Mouse (Mus musculus) forebrain, embryonic 11.5 days (tissue): Measurements from ENCODE around the gene Rasal3. TPM values are rescaled to one million over a fixed set of nuclear protein-coding genes. Genes with fewer than 3 reads are reported as not detected.

Source experiments
- ATAC-seq: fragments of 200-750 bp; cut with Nextera tagmentation; replicated peaks from 2 replicates; pipeline ENCODE4 v1.8.0; 2017; ENCODE audit warnings: moderate TSS enrichment; ENCODE audit not compliant: low FRiP score
- DNase-seq: peaks from one replicate; pipeline ENCODE4 v3.0.0-alpha.2; 2017; ENCODE audit warnings: low spot score
- H3K27ac ChIP-seq: fragments of 300-500 bp; sonication (generic); 2 replicates; pipeline ENCODE4 v1.5.1; 2014; ENCODE audit warnings: low read depth, low read length
- H3K27me3 ChIP-seq: fragments of 300-500 bp; sonication (generic); 2 replicates; pipeline ENCODE4 v1.6.1; 2014; ENCODE audit warnings: mild to moderate bottlenecking, low read length, mixed read lengths; ENCODE audit not compliant: control insufficient read depth, insufficient read depth
- H3K36me3 ChIP-seq: fragments of 300-500 bp; sonication (generic); 2 replicates; pipeline ENCODE4 v1.6.1; 2014; ENCODE audit warnings: mild to moderate bottlenecking, low read length, moderate library complexity, mixed read lengths; ENCODE audit not compliant: control insufficient read depth, insufficient read depth
- H3K4me1 ChIP-seq: fragments of 300-500 bp; sonication (generic); replicated peaks from 2 replicates; pipeline ENCODE4 v1.6.1; 2014; ENCODE audit warnings: low read length, mixed read lengths; ENCODE audit not compliant: control insufficient read depth, insufficient read depth
- H3K4me2 ChIP-seq: fragments of 300-500 bp; sonication (generic); 2 replicates; pipeline ENCODE4 v1.6.1; 2014; ENCODE audit warnings: low read depth, mild to moderate bottlenecking, low read length, moderate library complexity, mixed read lengths; ENCODE audit not compliant: severe bottlenecking
- H3K4me3 ChIP-seq: fragments of 300-500 bp; sonication (generic); 2 replicates; pipeline ENCODE4 v1.5.1; 2014; ENCODE audit warnings: low read depth, low read length
- H3K9ac ChIP-seq: fragments of 300-500 bp; sonication (generic); 2 replicates; pipeline ENCODE4 v1.6.1; 2014; ENCODE audit warnings: low read length
- H3K9me3 ChIP-seq: fragments of 300-500 bp; sonication (generic); 2 replicates; pipeline ENCODE4 v1.6.1; 2016; ENCODE audit warnings: low read length, mixed read lengths; ENCODE audit not compliant: control insufficient read depth
- WGBS: fragments of 180-500 bp; shearing (Covaris S2); extraction: QIAGEN DNeasy Blood & Tissue Kit; methylation state at CpG from one replicate; pipeline ENCODE4 v1.1.7; 2014; 5-methylcytosine and 5-hydroxymethylcytosine counted together
- polyA plus RNA-seq: library from polyadenylated mRNA; unstranded; fragments of >200 nt; fragmentation: Nextera tagmentation; extraction: Ambion mirVana; gene quantifications from 2 replicates; pipeline ENCODE4 v1.2.1, GENCODE M21; 2014

Gene Rasal3
- polyA plus RNA-seq, result 0.21 and 0.47 TPM in 2 replicates

GRCm38 (mm10) chr17:32403417-32403816 is at the start of gene Rasal3:
Gene Rasal3 (minus strand): TSS chr17:32403583.
- no peak within 1 kb of the TSS for H3K4me2 ChIP-seq
- no peaks in the 10 kb centered on the region for H3K36me3 ChIP-seq
- peaks cover 5% of the 10 kb centered on the region; the same call in 1 of the 2 replicates for H3K27me3 ChIP-seq
- ATAC-seq (no peak), DNase-seq (no peak)
- H3K27ac ChIP-seq, result no peak within 1 kb of the TSS
- H3K9ac ChIP-seq, result no peak within 1 kb of the TSS
- 80% methylated on average over 8 of the region's 8 CpGs for WGBS
- H3K4me1 ChIP-seq, result no peaks in the 10 kb centered on the region
- no peak within 1 kb of the TSS for H3K4me3 ChIP-seq
- no peaks in the 10 kb centered on the region for H3K9me3 ChIP-seq

DNA sequence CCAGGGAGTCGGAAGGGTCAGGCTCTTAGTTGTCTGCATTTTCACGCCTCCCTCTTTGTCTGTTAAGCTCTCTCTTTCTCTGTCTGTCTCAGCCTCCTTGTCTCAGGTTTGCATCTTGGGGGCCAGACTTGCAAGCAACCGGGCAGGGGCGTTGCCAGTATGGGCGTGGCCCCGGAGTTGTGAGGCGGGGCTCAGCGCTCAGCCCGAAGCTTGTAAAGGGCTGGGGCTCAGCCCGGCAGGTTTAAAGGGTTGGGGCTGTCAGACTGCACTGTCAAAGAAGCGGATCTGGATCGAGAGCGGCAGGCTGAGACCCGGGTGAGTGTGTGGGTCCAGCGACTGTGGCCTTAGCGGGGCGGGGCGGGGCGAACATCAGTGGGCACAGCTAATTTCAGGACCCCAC is 49.1 kb upstream of the Rasal3 start, which contains the start of gene Cyp4f39:
Cyp4f39 (plus strand) TSS at position 242 of the 400 bp plus-strand sequence.
- WGBS, result 3% methylated on average over 19 of the region's 19 CpGs
- no peaks in the 10 kb centered on the region for H3K9me3 ChIP-seq
- peak within 1 kb of the TSS; percentile 21 for H3K4me3 ChIP-seq
- peak; percentile 70 for DNase-seq
- peaks cover 2% of the 10 kb centered on the region; the same call in 1 of the 2 replicates for H3K27me3 ChIP-seq
- peak within 1 kb of the TSS; percentile 59 for H3K4me2 ChIP-seq
- H3K27ac ChIP-seq, result no peak within 1 kb of the TSS
- H3K4me1 ChIP-seq, result 0 out of 2 replicates have a peak, but pooled peaks cover 2% of the 10 kb centered on the region
- ATAC-seq, result no peak
- peak within 1 kb of the TSS; percentile 21 for H3K9ac ChIP-seq
- H3K36me3 ChIP-seq, result no peaks in the 10 kb centered on the region

DNA sequence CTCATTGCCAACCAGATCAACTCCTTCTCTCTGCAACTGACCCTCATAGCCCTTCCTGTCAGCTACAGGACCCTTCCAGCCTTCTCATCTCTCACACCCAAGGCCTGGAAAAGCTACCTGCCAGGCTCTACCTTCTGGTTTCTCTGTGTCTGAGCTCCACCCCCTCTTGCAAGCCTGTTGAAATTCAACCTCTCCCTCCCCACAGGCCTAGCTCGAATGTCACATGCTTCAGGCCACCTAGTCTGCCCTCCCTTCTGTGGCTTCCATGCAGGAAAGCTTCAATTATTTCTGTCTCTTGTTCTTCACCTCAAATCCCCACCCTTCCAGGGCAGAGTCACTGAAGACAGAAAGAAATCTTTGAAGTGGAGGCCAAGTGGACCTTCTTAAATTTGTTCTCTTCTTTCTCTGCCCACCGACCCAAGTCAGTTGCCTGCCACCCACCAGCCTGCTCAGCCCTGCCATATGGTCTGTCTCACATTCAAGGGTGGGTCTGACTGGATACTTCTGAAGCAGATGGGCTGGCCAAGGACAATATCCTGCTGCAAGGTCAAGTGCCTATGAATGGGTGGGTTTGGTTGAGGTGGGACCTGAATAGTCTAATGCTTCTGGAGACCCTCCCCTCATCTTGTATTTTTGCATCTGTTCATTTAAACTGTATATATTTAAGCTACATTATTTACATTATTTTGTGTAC is 47.6 kb upstream of the Rasal3 start:
- Histone ChIP-seq H3K9ac (no peak overlapping the region), H3K4me2 (no peak overlapping the region), H3K27me3 (peaks cover 2% of the 10 kb centered on the region; the same call in 1 of the 2 replicates), H3K4me1 (0 out of 2 replicates have a peak, but pooled peaks cover 2% of the 10 kb centered on the region), H3K27ac (no peak overlapping the region), H3K4me3 (no peak overlapping the region), H3K36me3 (no peaks in the 10 kb centered on the region), H3K9me3 (no peaks in the 10 kb centered on the region)
- no peak for DNase-seq
- ATAC-seq, result no peak
- WGBS, result 57% methylated on average over 2 of the region's 2 CpGs

DNA sequence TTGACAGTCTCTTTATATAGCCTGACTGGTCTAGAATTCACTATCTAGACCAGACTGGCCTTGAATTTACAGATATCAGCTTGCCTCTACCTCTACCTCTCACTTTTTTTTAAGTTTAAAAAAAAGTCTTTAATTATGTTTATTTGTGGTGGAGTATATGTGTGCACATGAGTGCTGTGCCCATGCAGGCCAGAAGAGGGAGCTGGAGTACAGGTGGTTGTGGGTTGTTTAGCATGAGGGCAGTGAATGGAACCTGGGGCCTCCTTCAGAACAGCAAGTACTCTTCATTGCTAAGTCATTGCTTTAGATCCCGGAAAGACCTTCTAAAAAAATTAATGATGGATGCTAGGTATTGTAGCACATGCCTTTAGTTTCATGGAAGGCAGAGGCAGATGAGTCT is 45.7 kb upstream of the Rasal3 start:
- Histone ChIP-seq H3K27me3 (peaks cover 2% of the 10 kb centered on the region; the same call in 1 of the 2 replicates), H3K27ac (no peak overlapping the region), H3K4me2 (no peak overlapping the region), H3K9ac (no peak overlapping the region), H3K36me3 (no peaks in the 10 kb centered on the region), H3K4me1 (0 out of 2 replicates have a peak, but pooled peaks cover 2% of the 10 kb centered on the region), H3K9me3 (no peaks in the 10 kb centered on the region), H3K4me3 (no peak overlapping the region)
- no peak for DNase-seq
- WGBS, result 94% methylated on average over 1 of the region's 1 CpGs
- no peak for ATAC-seq

- DNase-seq, result no peak
- Histone ChIP-seq H3K4me2 (no peak overlapping the region), H3K9ac (no peak overlapping the region), H3K36me3 (no peaks in the 10 kb centered on the region), H3K4me1 (no peaks in the 10 kb centered on the region), H3K9me3 (no peaks in the 10 kb centered on the region), H3K27ac (no peak overlapping the region), H3K27me3 (no peaks in the 10 kb centered on the region), H3K4me3 (no peak overlapping the region)
- no peak for ATAC-seq
Observed at GRCm38 (mm10) chr17:32447195-32447594, 43.8 kb upstream of the Rasal3 start.

GRCm38 (mm10) chr17:32445016-32445415 is 41.6 kb upstream of the Rasal3 start:
- H3K4me1 ChIP-seq, result no peaks in the 10 kb centered on the region
- H3K4me3 ChIP-seq, result no peak overlapping the region
- ATAC-seq, result no peak
- DNase-seq, result no peak
- no peak overlapping the region for H3K9ac ChIP-seq
- H3K4me2 ChIP-seq, result no peak overlapping the region
- H3K9me3 ChIP-seq, result no peaks in the 10 kb centered on the region
- no peaks in the 10 kb centered on the region for H3K27me3 ChIP-seq
- H3K27ac ChIP-seq, result no peak overlapping the region
- 88% methylated on average over 5 of the region's 5 CpGs for WGBS
- no peaks in the 10 kb centered on the region for H3K36me3 ChIP-seq

- no peak overlapping the region for H3K4me2 ChIP-seq
- no peaks in the 10 kb centered on the region for H3K36me3 ChIP-seq
- DNase-seq, result no peak
- ATAC-seq, result no peak
- no peak overlapping the region for H3K27ac ChIP-seq
- WGBS, result 84% methylated on average over 6 of the region's 6 CpGs
- H3K4me1 ChIP-seq, result no peaks in the 10 kb centered on the region
- H3K9me3 ChIP-seq, result no peaks in the 10 kb centered on the region
- H3K9ac ChIP-seq, result no peak overlapping the region
- no peak overlapping the region for H3K4me3 ChIP-seq
- no peaks in the 10 kb centered on the region for H3K27me3 ChIP-seq
Observed at GRCm38 (mm10) chr17:32443245-32443644, 39.9 kb upstream of the Rasal3 start.

GRCm38 (mm10) chr17:32437106-32437505 is 33.7 kb upstream of the Rasal3 start:
- no peak overlapping the region for H3K27ac ChIP-seq
- no peak overlapping the region for H3K4me2 ChIP-seq
- H3K9ac ChIP-seq, result no peak overlapping the region
- no peak overlapping the region for H3K4me3 ChIP-seq
- H3K9me3 ChIP-seq, result no peaks in the 10 kb centered on the region
- H3K27me3 ChIP-seq, result no peaks in the 10 kb centered on the region
- ATAC-seq, result no peak
- 90% methylated on average over 4 of the region's 4 CpGs for WGBS
- H3K36me3 ChIP-seq, result no peaks in the 10 kb centered on the region
- DNase-seq, result no peak
- H3K4me1 ChIP-seq, result no peaks in the 10 kb centered on the region

- Histone ChIP-seq H3K27ac (no peak overlapping the region), H3K27me3 (no peaks in the 10 kb centered on the region), H3K9ac (no peak overlapping the region), H3K4me1 (no peaks in the 10 kb centered on the region), H3K9me3 (no peaks in the 10 kb centered on the region), H3K4me2 (no peak overlapping the region), H3K36me3 (no peaks in the 10 kb centered on the region), H3K4me3 (no peak overlapping the region)
- 75% methylated on average over 5 of the region's 5 CpGs for WGBS
- DNase-seq, result no peak
- no peak for ATAC-seq
Observed at GRCm38 (mm10) chr17:32435151-32435550, 31.8 kb upstream of the Rasal3 start.
